Mouse (Mus musculus): ENCODE results near the gene Abhd14b. TPM values are rescaled to one million over a fixed set of nuclear protein-coding genes. Genes with fewer than 3 reads are reported as not detected.

Gene Abhd14b
- polyA plus RNA-seq, 1 experiment: 12.8 TPM

DNA sequence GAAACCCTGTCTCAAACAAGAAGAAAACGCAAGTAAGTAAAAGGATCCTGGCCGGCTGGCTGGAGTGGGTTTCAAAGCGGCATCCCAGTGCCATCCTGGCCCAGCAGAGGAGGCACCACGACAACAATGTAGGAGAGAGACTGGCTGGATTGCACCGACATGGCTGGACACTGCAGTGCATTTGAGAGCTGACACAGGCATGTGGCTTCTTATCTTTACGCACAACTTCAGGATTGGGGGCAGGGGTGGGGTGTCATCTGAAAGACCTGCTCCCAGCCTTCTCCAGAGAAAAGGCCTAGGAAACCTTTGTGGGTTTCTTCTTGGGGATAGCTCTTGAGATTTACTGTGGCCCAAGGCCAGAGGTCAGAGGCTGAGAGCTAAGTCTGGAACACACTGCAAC is 35.5 kb upstream of the Abhd14b start:
- DNase-seq (ENCODE audit: low read depth): no peak
- no peak for TF ChIP-seq CTCF (IDR thresholded peaks at IDR 0.05; ENCODE audit: borderline replicate concordance, extremely low read depth, insufficient read depth, insufficient read length)
- TF ChIP-seq POLR2A (IDR thresholded peaks at IDR 0.05; ENCODE audit: borderline replicate concordance, extremely low read depth, insufficient read depth, insufficient read length, poor library complexity, severe bottlenecking): no peak

DNA sequence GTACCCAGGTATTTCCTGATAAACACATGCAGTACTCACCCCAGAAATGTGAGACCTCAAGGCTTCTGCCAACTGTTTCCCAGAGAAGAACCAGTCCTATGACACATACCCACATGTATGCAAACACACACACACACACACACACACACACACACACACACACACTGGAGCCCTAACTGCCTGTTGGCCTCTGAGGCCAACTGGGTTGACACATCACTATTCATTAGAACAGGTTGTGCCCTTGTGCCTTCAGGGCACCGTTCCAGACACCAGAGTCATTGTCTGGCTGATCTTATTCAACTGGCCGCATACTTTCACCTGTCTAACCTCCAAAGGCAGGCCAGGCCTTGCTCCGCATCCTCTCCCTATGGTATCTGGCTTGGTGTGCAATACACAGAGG is 35.0 kb upstream of the Abhd14b start:
- no peak for DNase-seq (ENCODE audit: low read depth)
- no peak for TF ChIP-seq POLR2A (IDR thresholded peaks at IDR 0.05; ENCODE audit: borderline replicate concordance, extremely low read depth, insufficient read depth, insufficient read length, poor library complexity, severe bottlenecking)
- TF ChIP-seq CTCF (IDR thresholded peaks at IDR 0.05; ENCODE audit: borderline replicate concordance, extremely low read depth, insufficient read depth, insufficient read length): no peak

DNA sequence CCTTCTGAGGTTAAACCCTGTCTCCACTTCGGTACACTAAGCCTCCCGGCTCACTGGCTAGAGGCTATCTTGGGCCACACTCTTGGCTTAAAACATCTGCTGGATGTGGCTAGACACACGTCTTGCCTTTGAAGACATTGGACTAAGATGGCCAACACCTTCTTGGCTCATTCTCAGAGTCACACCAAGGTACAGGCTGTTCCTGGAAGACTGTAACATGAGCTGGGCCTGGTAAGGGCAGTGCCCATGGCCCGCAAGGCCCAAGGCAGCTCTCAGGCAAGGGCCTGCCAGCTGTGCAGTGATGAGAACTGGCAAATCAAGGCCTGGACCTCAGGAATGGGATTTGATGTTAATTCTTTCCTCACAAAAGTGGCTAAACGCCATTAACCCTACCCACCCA is 33.7 kb upstream of the Abhd14b start:
- DNase-seq (ENCODE audit: low read depth): no peak
- TF ChIP-seq CTCF (IDR thresholded peaks at IDR 0.05; ENCODE audit: borderline replicate concordance, extremely low read depth, insufficient read depth, insufficient read length): no peak
- TF ChIP-seq POLR2A (IDR thresholded peaks at IDR 0.05; ENCODE audit: borderline replicate concordance, extremely low read depth, insufficient read depth, insufficient read length, poor library complexity, severe bottlenecking): no peak

- no peak for DNase-seq (ENCODE audit: low read depth)
- TF ChIP-seq POLR2A (IDR thresholded peaks at IDR 0.05; ENCODE audit: borderline replicate concordance, extremely low read depth, insufficient read depth, insufficient read length, poor library complexity, severe bottlenecking): no peak
Observed at GRCm38 (mm10) chr9:106416826-106417225, 30.4 kb upstream of the Abhd14b start.

DNA sequence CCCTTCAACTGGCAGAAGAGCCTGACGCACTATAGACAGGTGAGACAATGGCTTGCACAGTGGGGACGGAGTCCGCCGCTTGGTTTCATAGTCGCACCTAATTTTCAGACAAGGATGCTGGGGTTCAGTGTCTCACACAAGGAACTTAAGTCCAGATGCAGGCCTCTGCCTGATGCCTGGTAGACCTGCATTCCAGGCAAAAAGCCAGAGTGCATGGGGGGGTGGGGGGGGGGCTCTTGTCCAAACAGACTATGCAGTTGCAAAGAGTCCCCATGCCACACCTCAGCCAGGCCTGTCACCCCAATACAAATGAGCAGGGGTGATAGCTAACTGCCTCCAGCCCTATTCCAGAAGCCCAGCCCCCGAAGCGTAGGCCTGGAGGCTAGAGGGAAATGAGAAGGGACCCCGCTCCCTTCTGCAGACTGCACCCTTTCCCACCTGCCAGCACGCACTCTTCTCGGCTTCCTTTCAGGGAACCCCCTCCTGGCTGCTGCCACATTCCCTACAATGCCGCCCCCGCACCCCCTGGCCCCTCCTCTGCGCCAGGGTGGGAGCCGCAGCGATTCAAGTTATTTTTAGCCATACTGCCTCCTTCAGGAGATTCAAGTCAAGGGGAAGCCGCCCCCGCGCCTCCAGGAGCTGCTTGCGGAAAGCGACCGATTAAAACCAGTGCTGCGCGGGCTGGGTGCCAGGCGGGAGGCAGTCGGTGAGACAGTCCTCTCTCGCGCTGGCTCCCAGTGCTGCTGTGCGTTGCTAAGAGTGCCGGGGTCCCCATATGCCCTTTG is 29.2 kb upstream of the Abhd14b start:
- TF ChIP-seq POLR2A (IDR thresholded peaks at IDR 0.05; ENCODE audit: borderline replicate concordance, extremely low read depth, insufficient read depth, insufficient read length, poor library complexity, severe bottlenecking) (no peak), CTCF (IDR thresholded peaks at IDR 0.05; ENCODE audit: borderline replicate concordance, extremely low read depth, insufficient read depth, insufficient read length) (peak; percentile 39; the same call in 1 of the 2 replicates)
- DNase-seq (ENCODE audit: low read depth): peak; percentile 95

GRCm38 (mm10) chr9:106420608-106421007 is 26.7 kb upstream of the Abhd14b start:
- peak; percentile 67 for DNase-seq (ENCODE audit: low read depth)
- TF ChIP-seq CTCF (IDR thresholded peaks at IDR 0.05; ENCODE audit: borderline replicate concordance, extremely low read depth, insufficient read depth, insufficient read length) (no peak), POLR2A (IDR thresholded peaks at IDR 0.05; ENCODE audit: borderline replicate concordance, extremely low read depth, insufficient read depth, insufficient read length, poor library complexity, severe bottlenecking) (no peak)

DNA sequence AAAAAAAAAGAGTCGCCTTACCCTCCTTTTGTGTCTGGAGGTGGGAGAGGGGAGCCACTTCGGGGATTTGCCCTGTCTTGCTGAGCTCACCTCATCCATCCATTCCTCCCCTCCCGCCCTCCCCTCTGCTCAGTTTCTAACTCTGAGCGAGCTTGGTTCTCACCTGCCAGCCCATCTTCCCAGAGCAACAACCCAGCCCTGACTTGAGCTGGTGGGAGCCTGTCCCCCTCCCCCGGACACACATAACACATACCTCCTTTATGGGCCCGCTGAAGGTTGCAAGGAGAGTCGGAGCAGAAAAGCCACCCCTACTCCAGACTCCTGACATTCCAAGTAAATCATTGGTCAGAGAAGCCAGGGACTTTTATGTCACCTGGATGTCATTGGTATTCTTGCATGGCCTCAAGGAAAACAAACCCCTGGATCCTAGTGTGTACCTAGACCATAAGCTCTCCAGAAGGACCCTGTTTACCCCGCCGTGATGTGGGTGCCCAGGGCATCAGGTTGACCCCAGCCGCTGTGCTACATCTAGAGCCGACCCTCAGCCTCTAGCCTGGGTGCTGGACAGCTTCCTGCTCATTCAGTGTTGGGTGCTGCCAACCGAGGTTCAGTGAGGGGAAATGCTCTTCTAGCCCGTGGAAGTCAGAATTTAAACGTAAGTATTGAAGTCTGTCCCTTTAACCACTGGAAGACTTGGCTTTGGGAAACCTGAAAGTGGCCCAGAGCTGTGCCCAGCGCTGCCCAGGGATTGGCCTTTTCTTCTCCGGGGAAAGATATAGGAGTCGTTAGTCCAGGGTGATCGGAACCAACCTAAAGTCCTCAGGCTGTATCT is 26.0 kb upstream of the Abhd14b start:
- no peak for TF ChIP-seq POLR2A (IDR thresholded peaks at IDR 0.05; ENCODE audit: borderline replicate concordance, extremely low read depth, insufficient read depth, insufficient read length, poor library complexity, severe bottlenecking)
- TF ChIP-seq CTCF (IDR thresholded peaks at IDR 0.05; ENCODE audit: borderline replicate concordance, extremely low read depth, insufficient read depth, insufficient read length): no peak
- DNase-seq (ENCODE audit: low read depth): no peak

GRCm38 (mm10) chr9:106421865-106422160 is 25.4 kb upstream of the Abhd14b start:
- peak; percentile 94 for TF ChIP-seq CTCF (IDR thresholded peaks at IDR 0.05; ENCODE audit: borderline replicate concordance, extremely low read depth, insufficient read depth, insufficient read length)
- no peak for TF ChIP-seq POLR2A (IDR thresholded peaks at IDR 0.05; ENCODE audit: borderline replicate concordance, extremely low read depth, insufficient read depth, insufficient read length, poor library complexity, severe bottlenecking)
- DNase-seq (ENCODE audit: low read depth): peak; percentile 94

DNA sequence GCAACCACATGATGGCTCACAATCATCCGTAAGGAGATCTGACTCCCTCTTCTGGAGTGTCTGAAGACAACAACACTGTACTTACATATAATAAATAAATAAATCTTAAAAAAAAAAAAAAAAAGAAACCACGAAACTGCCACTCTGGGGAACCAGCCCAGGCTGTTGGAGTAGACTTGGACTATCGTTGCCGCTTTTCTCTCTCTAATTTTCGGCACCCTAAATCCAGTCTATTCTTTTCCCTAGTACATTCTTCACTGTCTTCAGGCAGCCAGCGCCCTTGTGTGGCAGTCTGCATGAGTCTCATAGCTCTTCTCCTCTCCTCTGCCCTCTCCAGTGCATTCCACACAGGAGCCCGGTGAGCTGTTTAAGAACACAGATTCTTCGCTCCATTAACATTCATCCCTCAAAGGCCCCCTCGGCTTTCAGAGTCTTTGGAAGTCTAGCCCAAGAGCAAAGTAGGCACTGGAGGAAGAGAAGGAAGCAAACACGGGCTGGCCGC is 18.5 kb upstream of the Abhd14b start:
- TF ChIP-seq CTCF (IDR thresholded peaks at IDR 0.05; ENCODE audit: borderline replicate concordance, extremely low read depth, insufficient read depth, insufficient read length) (no peak), POLR2A (IDR thresholded peaks at IDR 0.05; ENCODE audit: borderline replicate concordance, extremely low read depth, insufficient read depth, insufficient read length, poor library complexity, severe bottlenecking) (no peak)

GRCm38 (mm10) chr9:106429221-106430014 is 17.8 kb upstream of the Abhd14b start, which contains the start of gene Rpl29:
Gene Rpl29, plus strand, starts transcription at chr9:106429454.
- TF ChIP-seq CTCF (IDR thresholded peaks at IDR 0.05; ENCODE audit: borderline replicate concordance, extremely low read depth, insufficient read depth, insufficient read length): no peak
- peak; percentile 42; the same call in 1 of the 2 replicates for TF ChIP-seq POLR2A (IDR thresholded peaks at IDR 0.05; ENCODE audit: borderline replicate concordance, extremely low read depth, insufficient read depth, insufficient read length, poor library complexity, severe bottlenecking)
- DNase-seq (ENCODE audit: low read depth): peak; percentile 99

More for the DNA sequence above, 18.5 kb upstream of the Abhd14b start:
- DNase-seq (ENCODE audit: low read depth): peak; percentile 34

- TF ChIP-seq POLR2A (IDR thresholded peaks at IDR 0.05; ENCODE audit: borderline replicate concordance, extremely low read depth, insufficient read depth, insufficient read length, poor library complexity, severe bottlenecking): no peak
- no peak for TF ChIP-seq CTCF (IDR thresholded peaks at IDR 0.05; ENCODE audit: borderline replicate concordance, extremely low read depth, insufficient read depth, insufficient read length)
- no peak for DNase-seq (ENCODE audit: low read depth)
Observed at GRCm38 (mm10) chr9:106430015-106430264, 17.3 kb upstream of the Abhd14b start.

All from brain, embryonic 14.5 days (tissue).